Mouse (Mus musculus) skeletal muscle tissue, postnatal 0 days (tissue): ENCODE data around the gene Dnah12. TPM values are rescaled to one million over a fixed set of nuclear protein-coding genes. Genes with fewer than 3 reads are reported as not detected.

Source experiments
- microRNA-seq, 2 experiments: library from miRNA; unstranded; fragments of <30 nt; microRNA quantifications; one replicate each; pipeline ENCODE4; 2016
- polyA plus RNA-seq: library from polyadenylated mRNA; unstranded; fragments of >200 nt; fragmentation: Nextera tagmentation; extraction: Ambion mirVana; gene quantifications from 2 replicates; pipeline ENCODE4 v1.2.1, GENCODE M21; 2015

The Dnah12 gene
- 0.13 TPM in 2 replicates for polyA plus RNA-seq

GRCm38 (mm10) chr14:26692974-26693373, at the start of gene Dnah12:
Gene Dnah12 (plus strand): TSS chr14:26693274.

GRCm38 (mm10) chr14:26669292-26670073, 23.6 kb upstream of the Dnah12 start, which contains the start of gene Pde12:
Gene Pde12 (minus strand): TSS chr14:26669883.

DNA sequence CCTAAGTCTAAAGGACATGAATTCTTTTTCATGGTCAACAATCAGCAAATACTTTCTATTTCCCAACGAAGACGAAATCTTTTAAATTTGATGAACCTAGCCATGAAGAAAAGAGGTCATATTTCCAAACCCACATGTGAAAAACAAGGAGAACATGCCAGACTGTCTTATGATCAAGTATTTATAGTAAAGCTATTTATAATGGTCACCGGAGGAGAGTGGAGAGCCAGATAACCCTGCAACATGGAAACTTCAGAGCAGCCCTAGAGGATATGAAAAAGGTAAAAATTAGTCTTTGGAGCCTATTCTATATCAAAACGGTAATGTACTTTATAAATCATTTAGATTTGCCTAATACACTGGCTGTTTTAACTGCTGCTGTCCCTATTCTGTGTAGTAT, 201.3 kb downstream of the Dnah12 start, which contains the start of gene Asb14:
Gene Asb14, plus strand, starts transcription at position 166 of the 400 bp plus-strand sequence.

Small RNAs within 50 kb of the gene (microRNA-seq; reads per million reads assigned to microRNA genes)
- 0 to 0.41 reads per million in 2 experiments for gene Mir7672

Other genes starting within 250 kb of the Dnah12 start
- 30.2 and 41.0 TPM in 2 replicates for gene Slmap, start 158.3 kb upstream of the Dnah12 start, polyA plus RNA-seq
- 14.3 and 14.6 TPM in 2 replicates for gene Dennd6a, start 119.4 kb upstream of the Dnah12 start, polyA plus RNA-seq
- 230 and 283 TPM in 2 replicates for gene Arf4, start 55.2 kb upstream of the Dnah12 start, polyA plus RNA-seq
- 3.4 and 4.2 TPM in 2 replicates for gene Pde12, start 23.4 kb upstream of the Dnah12 start, polyA plus RNA-seq
- gene Asb14, start 201.3 kb downstream of the Dnah12 start, polyA plus RNA-seq = 4.8 and 5.1 TPM in 2 replicates